Mouse (Mus musculus): ENCODE data around the gene 2010111I01Rik.

- TF ChIP-seq CTCF (IDR thresholded peaks at IDR 0.05) (no peak), POLR2A (IDR thresholded peaks at IDR 0.05; ENCODE audit: insufficient read depth, low read depth, low read length) (no peak)
Measured at GRCm38 (mm10) chr13:63031244-63031643, 66.6 kb downstream of the 2010111I01Rik start.

Data from heart, adult 2 months (tissue).